Mouse (Mus musculus) bone marrow macrophage, adult 2 months (primary cell): Measurements from ENCODE around the gene Arhgap30.

Experiments used
- CTCF ChIP-seq: IDR thresholded peaks from 2 replicates; pipeline ENCODE4 v1.5.1; 2012; ENCODE audit warnings: low read depth, mild to moderate bottlenecking, low read length, moderate library complexity
- POLR2A ChIP-seq: IDR thresholded peaks from 2 replicates; pipeline ENCODE4 v1.6.1; 2012; ENCODE audit warnings: mild to moderate bottlenecking, low read depth, low read length, borderline replicate concordance

DNA sequence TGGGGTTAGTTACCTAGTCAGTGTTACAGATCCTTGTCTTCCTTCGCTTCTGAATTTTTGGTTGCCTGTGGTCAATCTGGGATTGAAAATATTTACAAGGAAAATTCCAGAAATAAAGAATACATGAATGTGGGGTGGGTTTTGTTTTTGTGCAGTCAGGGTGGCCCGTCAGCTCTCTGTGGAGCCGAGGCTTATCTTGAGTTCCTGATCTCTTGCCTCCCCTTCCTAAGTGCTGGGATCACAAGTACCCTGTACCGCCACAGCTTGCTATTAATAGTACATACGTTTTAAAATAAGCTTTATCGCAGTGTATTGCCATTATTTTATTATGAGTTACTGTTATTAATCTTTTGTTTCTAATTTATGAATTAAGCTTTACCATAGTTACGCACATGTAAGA, 58.1 kb downstream of the Arhgap30 start:
- TF ChIP-seq CTCF (no peak), POLR2A (no peak)
